15 mouse cellular contexts compared by ENCODE assay signal in genomic region chr4:131457551-131457950, GRCm38 (mm10).
DNase-seq lines count a peak whose midpoint lies in the region; ATAC-seq and TF ChIP-seq lines count a peak whose summit lies in the region.
"Had no signal": no experiment of that assay in that cellular context is flagged by ENCODE, and none has a peak within 500 bp of the region (broad histone marks: within the 10 kb centered on the region; RNA-seq: fewer than 3 reads in every experiment).

No protein-coding gene starts in this region.

- peak overlapping the region; percentile 30; the same call in 1 of the 2 replicates for H3K9ac ChIP-seq in forebrain, embryonic 13.5 days
- H3K9ac ChIP-seq in forebrain, embryonic 11.5 days (ENCODE audit: low read length), result no peak overlapping the region
- 0 out of 2 replicates have a peak overlapping the region, but pooled peaks have one; percentile 12 for H3K9ac ChIP-seq in limb, embryonic 12.5 days (replicated peaks)
- H3K9ac ChIP-seq in hindbrain, postnatal 0 days (replicated peaks; ENCODE audit: low read length), result 0 out of 2 replicates have a peak overlapping the region, but pooled peaks have one; percentile 13
- H3K9ac ChIP-seq: embryonic facial prominence, embryonic 15.5 days had no signal

- ATAC-seq in forebrain, embryonic 13.5 days, result no peak
- no peak for ATAC-seq in forebrain, embryonic 11.5 days (replicated peaks; ENCODE audit: low FRiP score)
- ATAC-seq in limb, embryonic 12.5 days (ENCODE audit: insufficient number of reproducible peaks, insufficient read depth, low FRiP score, low TSS enrichment, low read depth), result no peak
- ATAC-seq in hindbrain, postnatal 0 days, result no peak

- WGBS in forebrain, embryonic 13.5 days, result 14% methylated on average over 7 of the region's 7 CpGs
- 29% methylated on average over 7 of the region's 7 CpGs for WGBS in forebrain, embryonic 11.5 days
- WGBS in limb, embryonic 12.5 days, result 14% methylated on average over 7 of the region's 7 CpGs
- WGBS in limb, embryonic 10.5 days, result 19% methylated on average over 7 of the region's 7 CpGs
- 41% methylated on average over 7 of the region's 7 CpGs for WGBS in hindbrain, postnatal 0 days

- H3K4me2 ChIP-seq in forebrain, embryonic 13.5 days, result no peak overlapping the region
- H3K4me2 ChIP-seq in forebrain, embryonic 11.5 days (ENCODE audit: low read depth, low read length, severe bottlenecking), result no peak overlapping the region
- H3K4me2 ChIP-seq in limb, embryonic 12.5 days, result no peak overlapping the region
- H3K4me2 ChIP-seq in hindbrain, postnatal 0 days (ENCODE audit: low read depth, low read length), result no peak overlapping the region
- H3K4me2 ChIP-seq: embryonic facial prominence, embryonic 15.5 days had no signal

- H3K4me1 ChIP-seq in forebrain, embryonic 13.5 days, result peaks cover 42% of the 10 kb centered on the region
- peaks cover 10% of the 10 kb centered on the region for H3K4me1 ChIP-seq in forebrain, embryonic 11.5 days (replicated peaks; ENCODE audit: control insufficient read depth, insufficient read depth, low read length)
- peaks cover 17% of the 10 kb centered on the region for H3K4me1 ChIP-seq in limb, embryonic 12.5 days (replicated peaks)
- peaks cover 46% of the 10 kb centered on the region for H3K4me1 ChIP-seq in limb, embryonic 10.5 days
- H3K4me1 ChIP-seq in hindbrain, postnatal 0 days (ENCODE audit: insufficient read depth, low read length), result 0 out of 2 replicates have a peak, but pooled peaks cover 4% of the 10 kb centered on the region
- H3K4me1 ChIP-seq: embryonic facial prominence, embryonic 15.5 days had no signal

- no peak overlapping the region for H3K27ac ChIP-seq in forebrain, embryonic 13.5 days
- no peak overlapping the region for H3K27ac ChIP-seq in forebrain, embryonic 11.5 days (ENCODE audit: low read depth, low read length)
- no peak overlapping the region for H3K27ac ChIP-seq in limb, embryonic 12.5 days
- H3K27ac ChIP-seq in limb, embryonic 10.5 days, result no peak overlapping the region
- no peak overlapping the region for H3K27ac ChIP-seq in hindbrain, postnatal 0 days
- H3K27ac ChIP-seq: embryonic facial prominence, embryonic 15.5 days had no signal

- no peaks in the 10 kb centered on the region for H3K27me3 ChIP-seq in forebrain, embryonic 13.5 days
- H3K27me3 ChIP-seq in forebrain, embryonic 11.5 days (ENCODE audit: control insufficient read depth, insufficient read depth, low read length), result no peaks in the 10 kb centered on the region
- peaks cover 6% of the 10 kb centered on the region; the same call in 1 of the 2 replicates for H3K27me3 ChIP-seq in limb, embryonic 12.5 days
- H3K27me3 ChIP-seq in limb, embryonic 10.5 days (ENCODE audit: low read depth, poor library complexity, severe bottlenecking), result no peaks in the 10 kb centered on the region
- no peaks in the 10 kb centered on the region for H3K27me3 ChIP-seq in hindbrain, postnatal 0 days (ENCODE audit: insufficient read depth, low read length)
- H3K27me3 ChIP-seq: embryonic facial prominence, embryonic 15.5 days had no signal

- no peaks in the 10 kb centered on the region for H3K36me3 ChIP-seq in forebrain, embryonic 13.5 days (ENCODE audit: poor library complexity, severe bottlenecking)
- no peaks in the 10 kb centered on the region for H3K36me3 ChIP-seq in forebrain, embryonic 11.5 days (ENCODE audit: control insufficient read depth, insufficient read depth, low read length)
- H3K36me3 ChIP-seq in limb, embryonic 12.5 days, result no peaks in the 10 kb centered on the region
- no peaks in the 10 kb centered on the region for H3K36me3 ChIP-seq in limb, embryonic 10.5 days
- H3K36me3 ChIP-seq in hindbrain, postnatal 0 days (ENCODE audit: insufficient read depth, low read length), result no peaks in the 10 kb centered on the region
- H3K36me3 ChIP-seq: embryonic facial prominence, embryonic 15.5 days had no signal

- TF ChIP-seq POLR2A in brain, embryonic 14.5 days (IDR thresholded peaks at IDR 0.05; ENCODE audit: borderline replicate concordance, extremely low read depth, insufficient read depth, insufficient read length, poor library complexity, severe bottlenecking), result no peak

- no peak overlapping the region for H3K4me3 ChIP-seq in forebrain, embryonic 13.5 days
- H3K4me3 ChIP-seq in forebrain, embryonic 11.5 days (ENCODE audit: low read depth, low read length), result no peak overlapping the region
- no peak overlapping the region for H3K4me3 ChIP-seq in limb, embryonic 12.5 days (replicated peaks)
- H3K4me3 ChIP-seq in limb, embryonic 10.5 days, result no peak overlapping the region
- no peak overlapping the region for H3K4me3 ChIP-seq in hindbrain, postnatal 0 days (ENCODE audit: low read length)
- H3K4me3 ChIP-seq: embryonic facial prominence, embryonic 15.5 days had no signal

- no peaks in the 10 kb centered on the region for H3K9me3 ChIP-seq in forebrain, embryonic 13.5 days (replicated peaks)
- no peaks in the 10 kb centered on the region for H3K9me3 ChIP-seq in forebrain, embryonic 11.5 days (ENCODE audit: control insufficient read depth, low read length)
- no peaks in the 10 kb centered on the region for H3K9me3 ChIP-seq in limb, embryonic 12.5 days
- H3K9me3 ChIP-seq in limb, embryonic 10.5 days (replicated peaks), result no peaks in the 10 kb centered on the region
- no peaks in the 10 kb centered on the region for H3K9me3 ChIP-seq in hindbrain, postnatal 0 days (ENCODE audit: low read length)
- H3K9me3 ChIP-seq: embryonic facial prominence, embryonic 15.5 days had no signal

- TF ChIP-seq CTCF in brain, embryonic 14.5 days (IDR thresholded peaks at IDR 0.05; ENCODE audit: borderline replicate concordance, extremely low read depth, insufficient read depth, insufficient read length), result no peak
- TF ChIP-seq CTCF in hindbrain, postnatal 0 days (IDR thresholded peaks at IDR 0.05; ENCODE audit: low read depth), result no peak

- DNase-seq in forebrain, embryonic 11.5 days (ENCODE audit: low spot score), result no peak
- DNase-seq in limb, embryonic 10.5 days (ENCODE audit: low spot score), result no peak
- DNase-seq in brain, embryonic 14.5 days (ENCODE audit: low read depth), result peak; percentile 50
- DNase-seq in hindbrain, postnatal 0 days (ENCODE audit: low spot score), result no peak
- DNase-seq in adrenal gland, adult 8-10 months, result no peak
- no peak for DNase-seq in layer of hippocampus, adult 8-10 months (ENCODE audit: low spot score in 2 of 2)
- DNase-seq: B cell, adult 2 months; cerebellum, adult 8-10 months; kidney, adult 11 months; kidney, postnatal 10 days; lung, adult 2 months; thymus, postnatal 36 days had no signal
